Mouse (Mus musculus): ENCODE results near the gene Rasa4.
"Not testable (repeated sequence)": the region's sequence is repeated elsewhere in the genome, so short reads cannot be mapped to it uniquely, and the experiment has no call there.

Gene Rasa4

GRCm38 (mm10) chr5:136109042-136109441 lies 25.3 kb downstream of the Rasa4 start:
- in situ Hi-C loops (cut with MboI, MseI) = no loop called here

- in situ Hi-C loops (cut with MboI, MseI) = loop anchor here in 1 of 2 experiments (10.0 kb wide), 1 partner anchor 1151 kb away; no protein-coding TSS in a partner anchor
These were observed 29.8 kb downstream of the Rasa4 start for GRCm38 (mm10) chr5:136113546-136113945.

GRCm38 (mm10) chr5:136115891-136116783 lies 32.4 kb downstream of the Rasa4 start, which contains the start of gene Polr2j:
Gene Polr2j, plus strand, starts transcription at chr5:136116631.
- in situ Hi-C loops (cut with MboI, MseI) = loop anchor here in 1 of 2 experiments (10.0 kb wide), 1 partner anchor 1149 kb away; no protein-coding TSS in a partner anchor

GRCm38 (mm10) chr5:136116784-136117112 lies 33.0 kb downstream of the Rasa4 start:
- in situ Hi-C loops (cut with MboI, MseI) = loop anchor here in 1 of 2 experiments (10.0 kb wide), 1 partner anchor 1148 kb away; no protein-coding TSS in a partner anchor

- in situ Hi-C loops (cut with MboI, MseI) = no loop called here
These were observed 38.4 kb downstream of the Rasa4 start for GRCm38 (mm10) chr5:136122165-136122564.

- in situ Hi-C loops (cut with MboI, MseI) = no loop called here
These were observed 52.0 kb downstream of the Rasa4 start, which contains the start of the genes Lrwd1 and Alkbh4 for GRCm38 (mm10) chr5:136135571-136136291. Gene Lrwd1, minus strand, starts transcription at chr5:136136074. Gene Alkbh4, plus strand, starts transcription at chr5:136136146.

- in situ Hi-C loops (cut with MboI, MseI) = no loop called here
These were observed 52.7 kb downstream of the Rasa4 start for GRCm38 (mm10) chr5:136136292-136136990.

GRCm38 (mm10) chr5:136137658-136138274 lies 54.0 kb downstream of the Rasa4 start:
- in situ Hi-C loops (cut with MboI, MseI) = no loop called here

- in situ Hi-C loops (cut with MboI, MseI) = no loop called here
These were observed 55.7 kb downstream of the Rasa4 start for GRCm38 (mm10) chr5:136139393-136139792.

GRCm38 (mm10) chr5:136140057-136140482 lies 56.4 kb downstream of the Rasa4 start:
- in situ Hi-C loops (cut with MboI, MseI) = no loop called here

- in situ Hi-C loops (cut with MboI, MseI) = no loop called here
These were observed 59.0 kb downstream of the Rasa4 start for GRCm38 (mm10) chr5:136142746-136143145.

GRCm38 (mm10) chr5:136143161-136143755 lies 59.5 kb downstream of the Rasa4 start:
- in situ Hi-C loops (cut with MboI, MseI) = no loop called here

- in situ Hi-C loops (cut with MboI, MseI) = no loop called here
These were observed 61.1 kb downstream of the Rasa4 start for GRCm38 (mm10) chr5:136144606-136145430.

GRCm38 (mm10) chr5:136146936-136147335 lies 63.2 kb downstream of the Rasa4 start:
- in situ Hi-C loops (cut with MboI, MseI) = no loop called here

GRCm38 (mm10) chr5:136147704-136148103 lies 64.0 kb downstream of the Rasa4 start:
- in situ Hi-C loops (cut with MboI, MseI) = no loop called here

- in situ Hi-C loops (cut with MboI, MseI) = not testable (repeated sequence)
These were observed 65.4 kb downstream of the Rasa4 start for GRCm38 (mm10) chr5:136149134-136149576.

- in situ Hi-C loops (cut with MboI, MseI) = no loop called here
These were observed 68.6 kb downstream of the Rasa4 start for GRCm38 (mm10) chr5:136152365-136152764.

GRCm38 (mm10) chr5:136155399-136155798 lies 71.7 kb downstream of the Rasa4 start:
- in situ Hi-C loops (cut with MboI, MseI) = no loop called here

- in situ Hi-C loops (cut with MboI, MseI) = not testable (repeated sequence)
These were observed 76.4 kb downstream of the Rasa4 start for GRCm38 (mm10) chr5:136160084-136160483.

All from T-helper 17 cell (primary cell).